Mouse (Mus musculus) midbrain, embryonic 15.5 days (tissue): ENCODE measurements around the gene Phactr1. TPM values are rescaled to one million over a fixed set of nuclear protein-coding genes. Genes with fewer than 3 reads are reported as not detected.
A peak's percentile ranks its signal among the peaks of the same experiment; 100 is the strongest.

ENCODE experiments used
- ATAC-seq: fragments of 200-750 bp; cut with Nextera tagmentation; replicated peaks from 2 replicates; pipeline ENCODE4 v1.8.0; 2017; ENCODE audit warnings: moderate TSS enrichment
- H3K27ac ChIP-seq: fragments of 300-500 bp; sonication (generic); 2 replicates; pipeline ENCODE4 v1.5.1; 2015; ENCODE audit warnings: mild to moderate bottlenecking, inconsistent platforms
- H3K27me3 ChIP-seq: fragments of 300-500 bp; sonication (generic); replicated peaks from 2 replicates; pipeline ENCODE4 v1.6.1; 2015; ENCODE audit warnings: inconsistent platforms
- H3K36me3 ChIP-seq: fragments of 300-500 bp; sonication (generic); replicated peaks from 2 replicates; pipeline ENCODE4 v1.6.1; 2015; ENCODE audit warnings: inconsistent platforms
- H3K4me1 ChIP-seq: fragments of 300-500 bp; sonication (generic); 2 replicates; pipeline ENCODE4 v1.6.1; 2015; ENCODE audit warnings: inconsistent platforms
- H3K4me2 ChIP-seq: fragments of 300-500 bp; sonication (generic); 2 replicates; pipeline ENCODE4 v1.6.1; 2015; ENCODE audit warnings: inconsistent platforms, mild to moderate bottlenecking, moderate library complexity
- H3K4me3 ChIP-seq: fragments of 300-500 bp; sonication (generic); 2 replicates; pipeline ENCODE4 v1.5.1; 2015; ENCODE audit warnings: mild to moderate bottlenecking, inconsistent platforms
- H3K9ac ChIP-seq: fragments of 300-500 bp; sonication (generic); 2 replicates; pipeline ENCODE4 v1.6.1; 2015; ENCODE audit warnings: mild to moderate bottlenecking, inconsistent platforms
- H3K9me3 ChIP-seq: fragments of 300-500 bp; sonication (generic); 2 replicates; pipeline ENCODE4 v1.6.1; 2016; ENCODE audit warnings: inconsistent platforms
- WGBS: fragments of 180-500 bp; shearing (Covaris S2); methylation state at CpG from one replicate; pipeline ENCODE4 v1.1.7; 2015; ENCODE audit warnings: mixed read lengths; 5-methylcytosine and 5-hydroxymethylcytosine counted together
- polyA plus RNA-seq: library from polyadenylated mRNA; unstranded; fragments of >200 nt; fragmentation: Nextera tagmentation; extraction: Ambion mirVana; gene quantifications from 2 replicates; pipeline ENCODE4 v1.2.1, GENCODE M21; 2015

Phactr1 gene
- polyA plus RNA-seq, 1 experiment from 2014 or later, result 62.1 TPM

DNA sequence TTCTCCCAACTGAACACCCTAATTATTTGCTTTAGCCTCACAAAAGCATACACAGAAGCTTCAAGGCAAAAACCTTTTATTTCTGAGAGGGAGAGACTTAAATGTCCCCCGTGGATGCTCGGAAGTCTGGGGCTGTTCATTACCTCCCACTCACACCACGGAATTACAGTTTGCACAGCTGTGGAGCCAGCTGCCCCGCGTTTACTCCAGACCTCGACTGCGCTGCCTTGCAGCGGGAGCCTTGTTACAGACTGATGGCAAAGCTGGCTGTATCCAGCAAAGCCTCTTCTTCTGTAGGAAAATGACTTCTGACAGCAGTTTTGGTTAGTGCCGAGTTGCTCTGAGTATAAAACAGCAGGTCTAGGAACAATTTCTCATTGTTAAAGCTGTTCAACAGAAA lies 39.0 kb downstream of the Phactr1 start:
- Histone ChIP-seq H3K36me3 (no peaks in the 10 kb centered on the region), H3K9me3 (no peaks in the 10 kb centered on the region), H3K4me1 (0 out of 2 replicates have a peak, but pooled peaks cover 2% of the 10 kb centered on the region), H3K27me3 (no peaks in the 10 kb centered on the region), H3K4me2 (no peak overlapping the region), H3K27ac (no peak overlapping the region), H3K9ac (no peak overlapping the region), H3K4me3 (no peak overlapping the region)
- 23% methylated on average over 9 of the region's 9 CpGs for WGBS
- ATAC-seq, result no peak

DNA sequence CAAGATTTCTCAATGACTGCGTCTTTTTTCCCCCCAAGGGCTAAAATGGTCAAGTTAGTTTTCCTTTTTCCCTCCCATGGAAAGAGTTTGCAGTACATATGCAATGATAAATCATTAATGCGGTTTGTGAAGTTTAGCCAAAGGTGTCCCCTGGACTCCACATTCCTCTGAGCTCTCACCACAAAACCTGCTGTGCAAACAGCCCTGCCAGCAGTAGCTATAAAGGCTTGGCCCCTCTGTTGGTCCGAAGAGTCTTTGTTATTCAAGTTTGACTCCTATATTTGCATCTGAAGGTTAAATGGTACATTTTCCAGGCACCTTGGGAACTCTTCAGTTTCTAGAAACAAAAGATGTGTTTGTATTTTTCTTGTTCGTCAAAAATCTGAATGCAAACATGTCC lies 39.7 kb downstream of the Phactr1 start:
- WGBS, result 41% methylated on average over 4 of the region's 4 CpGs
- Histone ChIP-seq H3K4me3 (no peak overlapping the region), H3K36me3 (no peaks in the 10 kb centered on the region), H3K9me3 (no peaks in the 10 kb centered on the region), H3K27me3 (no peaks in the 10 kb centered on the region), H3K4me1 (0 out of 2 replicates have a peak, but pooled peaks cover 2% of the 10 kb centered on the region), H3K9ac (no peak overlapping the region), H3K4me2 (no peak overlapping the region), H3K27ac (no peak overlapping the region)
- no peak for ATAC-seq

GRCm38 (mm10) chr13:42720648-42721047 lies 40.2 kb downstream of the Phactr1 start:
- Histone ChIP-seq H3K4me3 (no peak overlapping the region), H3K4me2 (no peak overlapping the region), H3K9me3 (no peaks in the 10 kb centered on the region), H3K4me1 (peaks cover 6% of the 10 kb centered on the region; the same call in 1 of the 2 replicates), H3K9ac (no peak overlapping the region), H3K36me3 (no peaks in the 10 kb centered on the region), H3K27ac (no peak overlapping the region), H3K27me3 (no peaks in the 10 kb centered on the region)
- no peak for ATAC-seq
- 22% methylated on average over 1 of the region's 1 CpGs for WGBS

GRCm38 (mm10) chr13:42724011-42724410 lies 43.6 kb downstream of the Phactr1 start:
- WGBS, result 80% methylated on average over 3 of the region's 3 CpGs
- H3K4me3 ChIP-seq, result no peak overlapping the region
- no peak overlapping the region for H3K9ac ChIP-seq
- H3K27me3 ChIP-seq, result no peaks in the 10 kb centered on the region
- no peak for ATAC-seq
- no peaks in the 10 kb centered on the region for H3K36me3 ChIP-seq
- no peaks in the 10 kb centered on the region for H3K9me3 ChIP-seq
- peaks cover 8% of the 10 kb centered on the region; the same call in 1 of the 2 replicates for H3K4me1 ChIP-seq
- H3K4me2 ChIP-seq, result no peak overlapping the region
- H3K27ac ChIP-seq, result no peak overlapping the region

- no peak for ATAC-seq
- H3K36me3 ChIP-seq, result no peaks in the 10 kb centered on the region
- peaks cover 6% of the 10 kb centered on the region; the same call in 1 of the 2 replicates for H3K4me1 ChIP-seq
- H3K4me2 ChIP-seq, result no peak overlapping the region
- no peak overlapping the region for H3K9ac ChIP-seq
- no peak overlapping the region for H3K4me3 ChIP-seq
- no peak overlapping the region for H3K27ac ChIP-seq
- no peaks in the 10 kb centered on the region for H3K27me3 ChIP-seq
- WGBS, result 70% methylated on average over 7 of the region's 7 CpGs
- H3K9me3 ChIP-seq, result no peaks in the 10 kb centered on the region
Observed at GRCm38 (mm10) chr13:42725709-42726231, 45.3 kb downstream of the Phactr1 start.

GRCm38 (mm10) chr13:42737486-42737885 lies 57.1 kb downstream of the Phactr1 start:
- Histone ChIP-seq H3K9me3 (no peaks in the 10 kb centered on the region), H3K4me2 (no peak overlapping the region)
- 89% methylated on average over 5 of the region's 5 CpGs for WGBS

DNA sequence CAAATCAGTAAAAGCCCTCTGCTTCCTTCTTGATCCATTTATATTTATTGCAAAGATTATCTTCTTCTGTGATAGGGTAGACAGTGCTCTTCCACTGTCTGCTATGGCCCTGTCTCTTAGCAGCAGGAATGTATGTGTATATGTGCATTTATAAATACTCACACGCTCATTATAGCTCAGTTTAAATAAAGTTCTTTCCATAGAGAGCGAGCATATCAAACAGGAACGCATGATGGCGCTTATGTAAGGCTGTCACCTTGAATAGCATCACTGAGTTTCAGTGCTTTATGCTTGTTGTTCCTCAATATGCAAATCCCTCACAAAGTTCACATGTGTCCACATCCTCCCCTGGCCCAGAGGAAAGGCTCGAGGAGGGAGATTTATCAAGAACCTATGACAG lies 57.7 kb downstream of the Phactr1 start:
- 68% methylated on average over 5 of the region's 5 CpGs for WGBS
- Histone ChIP-seq H3K27ac (no peak overlapping the region), H3K36me3 (no peaks in the 10 kb centered on the region), H3K4me1 (no peaks in the 10 kb centered on the region), H3K9me3 (no peaks in the 10 kb centered on the region), H3K4me3 (no peak overlapping the region), H3K4me2 (no peak overlapping the region), H3K27me3 (no peaks in the 10 kb centered on the region), H3K9ac (no peak overlapping the region)
- no peak for ATAC-seq

More at GRCm38 (mm10) chr13:42737486-42737885, 57.1 kb downstream of the Phactr1 start:
- Histone ChIP-seq H3K36me3 (no peaks in the 10 kb centered on the region), H3K4me1 (no peaks in the 10 kb centered on the region), H3K9ac (no peak overlapping the region), H3K4me3 (no peak overlapping the region), H3K27me3 (no peaks in the 10 kb centered on the region), H3K27ac (no peak overlapping the region)
- ATAC-seq, result no peak

GRCm38 (mm10) chr13:42742226-42742625 lies 61.8 kb downstream of the Phactr1 start:
- Histone ChIP-seq H3K4me1 (peaks cover 4% of the 10 kb centered on the region), H3K9me3 (no peaks in the 10 kb centered on the region), H3K27me3 (no peaks in the 10 kb centered on the region), H3K9ac (no peak overlapping the region), H3K4me3 (no peak overlapping the region), H3K36me3 (no peaks in the 10 kb centered on the region), H3K4me2 (no peak overlapping the region), H3K27ac (no peak overlapping the region)
- ATAC-seq, result no peak

DNA sequence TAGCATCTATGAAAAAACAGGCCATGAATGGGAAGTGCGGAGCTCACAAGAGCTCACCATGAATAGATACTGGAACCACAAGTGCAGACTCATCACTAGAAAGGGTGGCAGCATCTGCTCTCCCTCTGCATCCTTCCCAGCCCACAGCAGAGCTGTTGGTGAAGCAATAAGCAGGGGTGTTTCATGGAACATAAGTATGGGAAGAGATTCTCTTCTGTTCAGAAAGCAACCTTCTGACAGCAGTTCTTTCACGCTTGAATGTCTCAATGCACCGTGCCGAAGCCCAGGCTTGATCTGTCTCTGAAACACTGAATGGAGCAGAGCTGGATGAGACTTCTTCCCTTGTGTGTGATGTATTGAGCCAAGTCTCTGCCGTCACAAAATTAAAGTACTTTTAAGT lies 64.0 kb downstream of the Phactr1 start:
- Histone ChIP-seq H3K9me3 (no peaks in the 10 kb centered on the region), H3K4me1 (peaks cover 4% of the 10 kb centered on the region), H3K4me3 (no peak overlapping the region), H3K36me3 (no peaks in the 10 kb centered on the region), H3K4me2 (no peak overlapping the region), H3K9ac (no peak overlapping the region), H3K27me3 (no peaks in the 10 kb centered on the region), H3K27ac (no peak overlapping the region)
- ATAC-seq, result no peak
- 46% methylated on average over 5 of the region's 5 CpGs for WGBS

- WGBS, result 19% methylated on average over 11 of the region's 11 CpGs
- no peak overlapping the region for H3K4me2 ChIP-seq
Observed at GRCm38 (mm10) chr13:42757654-42758400, 77.4 kb downstream of the Phactr1 start.

DNA sequence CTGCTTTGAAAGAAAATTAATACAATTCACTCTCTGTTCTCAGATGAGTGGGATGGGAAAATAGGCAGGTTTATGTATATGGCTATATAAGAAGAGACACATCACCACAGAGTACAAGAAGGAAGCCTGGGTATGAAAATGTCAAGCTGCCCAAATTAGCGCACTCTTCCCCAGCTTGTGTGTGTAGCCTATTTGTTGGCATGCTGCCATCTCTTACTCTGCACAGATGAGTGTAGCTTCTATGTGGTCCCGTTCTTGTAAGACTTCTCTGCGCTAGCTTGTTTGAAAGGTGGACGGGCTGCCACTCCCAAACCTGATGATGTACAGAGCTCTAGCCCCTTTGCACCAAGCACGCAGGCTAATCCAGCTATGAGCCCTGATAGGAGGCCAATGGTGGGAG lies 78.7 kb downstream of the Phactr1 start:
- Histone ChIP-seq H3K4me1 (peaks cover 26% of the 10 kb centered on the region), H3K9ac (no peak overlapping the region), H3K27ac (peak overlapping the region; percentile 18; the same call in 1 of the 2 replicates), H3K4me2 (no peak overlapping the region), H3K36me3 (no peaks in the 10 kb centered on the region), H3K4me3 (no peak overlapping the region), H3K9me3 (no peaks in the 10 kb centered on the region), H3K27me3 (no peaks in the 10 kb centered on the region)
- ATAC-seq, result peak; percentile 70; the same call in 1 of the 2 replicates
- WGBS, result 78% methylated on average over 5 of the region's 5 CpGs

More at GRCm38 (mm10) chr13:42757654-42758400, 77.4 kb downstream of the Phactr1 start:
- ATAC-seq, result peak; percentile 88
- Histone ChIP-seq H3K4me3 (no peak overlapping the region), H3K36me3 (no peaks in the 10 kb centered on the region), H3K4me1 (peaks cover 26% of the 10 kb centered on the region), H3K9me3 (no peaks in the 10 kb centered on the region), H3K9ac (no peak overlapping the region), H3K27ac (peak overlapping the region; percentile 58; the same call in 1 of the 2 replicates), H3K27me3 (no peaks in the 10 kb centered on the region)

GRCm38 (mm10) chr13:42760907-42761544 lies 80.6 kb downstream of the Phactr1 start:
- no peaks in the 10 kb centered on the region for H3K36me3 ChIP-seq
- H3K9me3 ChIP-seq, result no peaks in the 10 kb centered on the region
- no peak overlapping the region for H3K9ac ChIP-seq
- no peak overlapping the region for H3K4me3 ChIP-seq
- peaks cover 26% of the 10 kb centered on the region for H3K4me1 ChIP-seq
- no peak for ATAC-seq
- no peak overlapping the region for H3K27ac ChIP-seq
- no peak overlapping the region for H3K4me2 ChIP-seq
- no peaks in the 10 kb centered on the region for H3K27me3 ChIP-seq
- 90% methylated on average over 10 of the region's 10 CpGs for WGBS
